Mouse (Mus musculus): ENCODE measurements at regions not wholly inside any gene's neighbourhood (a gene's known extent, or its start where the extent isn't known, plus 50 kb on each side); places are given as distances from the start of the nearest gene placed in this dataset.
"Not testable (repeated sequence)": the region's sequence is repeated elsewhere in the genome, so short reads cannot be mapped to it uniquely, and the experiment has no call there.

DNA sequence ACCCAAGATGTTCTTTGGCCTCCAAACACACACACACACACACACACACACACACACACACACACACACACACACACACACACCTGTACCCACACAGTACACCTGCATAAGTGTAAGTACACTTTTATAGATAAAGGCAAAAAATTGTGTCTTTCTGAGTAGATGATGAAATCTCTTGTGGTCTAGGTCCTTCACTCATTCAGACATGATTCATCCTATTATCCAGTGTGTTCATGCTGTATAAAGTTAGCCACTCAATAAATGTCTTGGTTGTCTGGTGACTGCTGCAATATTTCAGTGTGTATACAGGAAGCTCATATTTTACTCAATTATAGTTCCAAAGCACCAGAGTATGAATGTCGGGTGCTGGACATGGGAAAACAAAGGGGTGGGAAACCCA lies 131.5 kb upstream of the Gm21897 start:
- DNase-seq, result no peak

DNA sequence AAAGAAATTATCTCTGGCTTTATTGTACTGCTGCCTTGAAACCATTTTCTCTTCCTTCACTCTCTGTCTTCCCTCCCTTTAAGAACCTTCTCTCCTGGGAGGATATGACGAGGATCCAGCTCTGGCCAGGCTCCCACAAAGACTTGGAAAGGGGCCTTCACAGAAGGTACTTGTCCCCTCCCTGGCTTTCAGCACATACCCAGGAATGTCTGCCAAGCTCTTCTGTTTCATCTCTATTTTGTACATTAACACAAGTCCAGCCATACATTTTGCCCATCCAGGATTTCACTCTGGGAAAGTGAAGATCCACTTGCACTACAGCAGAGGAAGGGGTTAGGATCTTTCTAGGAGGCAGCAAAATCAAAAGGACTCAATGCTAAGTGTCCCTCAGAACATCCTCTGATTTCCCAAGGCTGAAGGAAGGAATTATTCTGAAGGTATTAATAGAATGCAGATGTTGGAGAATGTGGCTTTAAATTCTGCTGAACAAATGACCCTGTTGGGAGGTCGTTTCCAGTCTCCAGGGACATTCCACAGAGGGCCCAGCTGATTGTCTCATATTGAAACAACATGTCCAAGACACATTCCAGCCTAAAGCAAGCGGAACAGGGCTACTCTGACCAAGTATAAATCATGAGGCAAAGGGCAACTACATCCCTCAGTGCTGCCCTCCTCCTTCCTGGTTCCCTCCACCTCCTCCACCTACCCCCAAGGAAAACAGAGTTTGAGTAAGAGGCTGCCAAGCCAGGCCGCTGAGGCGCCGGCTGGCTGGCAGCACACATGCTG lies 122.1 kb upstream of the Gm21897 start:
- peak; percentile 83 for DNase-seq

DNA sequence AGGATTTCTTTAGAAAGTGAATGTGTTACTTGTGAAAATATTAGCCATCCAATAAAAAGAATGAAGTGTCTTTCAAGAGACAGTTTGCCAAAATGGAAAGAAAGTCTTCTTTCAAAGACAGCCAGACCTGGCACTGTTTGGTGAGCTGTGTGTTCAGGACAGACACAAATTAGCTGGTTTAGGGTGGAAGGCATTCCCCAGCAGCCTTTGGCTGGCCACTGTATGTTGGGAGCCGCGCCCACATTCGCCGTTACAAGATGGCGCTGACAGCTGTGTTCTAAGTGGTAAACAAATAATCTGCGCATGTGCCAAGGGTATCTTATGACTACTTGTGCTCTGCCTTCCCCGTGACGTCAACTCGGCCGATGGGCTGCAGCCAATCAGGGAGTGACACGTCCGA lies 121.3 kb upstream of the Gm21897 start:
- DNase-seq, result not testable (repeated sequence)

DNA sequence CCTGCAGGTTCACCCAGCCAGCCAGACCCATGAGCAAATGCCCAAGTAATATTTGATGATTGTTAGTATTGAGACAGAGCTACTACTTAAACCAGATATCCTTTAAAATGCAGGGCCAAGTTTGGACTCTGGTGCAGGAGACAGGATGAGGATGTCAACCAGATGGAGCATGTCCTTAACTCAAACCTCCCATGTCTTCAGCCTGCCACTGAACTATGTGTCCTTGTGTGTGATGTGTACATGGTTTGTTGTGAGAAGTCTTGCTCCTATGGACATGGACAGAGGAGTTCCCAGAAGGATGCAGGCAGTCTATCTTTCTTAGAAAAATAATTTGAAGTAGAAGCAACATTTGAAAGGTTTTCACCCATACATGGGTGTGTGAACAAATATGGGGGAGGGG lies 120.4 kb upstream of the Gm21897 start:
- DNase-seq, result peak; percentile 13

DNA sequence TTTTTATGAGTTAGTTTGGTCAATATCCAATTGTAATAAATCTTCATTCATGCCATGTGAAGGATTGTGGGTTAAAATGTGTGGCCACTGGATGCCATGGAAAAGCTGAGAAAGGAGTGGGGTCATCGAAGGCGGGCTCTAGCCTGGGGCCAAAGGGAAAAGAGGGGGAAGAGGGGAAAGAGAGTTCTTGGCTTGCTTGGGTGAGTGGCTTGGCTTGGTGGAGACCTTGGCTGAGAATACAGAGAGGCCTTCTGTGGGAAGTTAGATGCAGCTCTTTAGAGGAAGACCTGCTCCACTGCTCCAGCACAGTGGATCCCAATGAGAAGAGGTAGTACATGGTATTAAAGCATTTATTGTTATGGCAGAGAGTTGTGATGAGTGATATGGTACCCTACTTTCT lies 101.3 kb upstream of the Gm21897 start:
- no peak for DNase-seq

DNA sequence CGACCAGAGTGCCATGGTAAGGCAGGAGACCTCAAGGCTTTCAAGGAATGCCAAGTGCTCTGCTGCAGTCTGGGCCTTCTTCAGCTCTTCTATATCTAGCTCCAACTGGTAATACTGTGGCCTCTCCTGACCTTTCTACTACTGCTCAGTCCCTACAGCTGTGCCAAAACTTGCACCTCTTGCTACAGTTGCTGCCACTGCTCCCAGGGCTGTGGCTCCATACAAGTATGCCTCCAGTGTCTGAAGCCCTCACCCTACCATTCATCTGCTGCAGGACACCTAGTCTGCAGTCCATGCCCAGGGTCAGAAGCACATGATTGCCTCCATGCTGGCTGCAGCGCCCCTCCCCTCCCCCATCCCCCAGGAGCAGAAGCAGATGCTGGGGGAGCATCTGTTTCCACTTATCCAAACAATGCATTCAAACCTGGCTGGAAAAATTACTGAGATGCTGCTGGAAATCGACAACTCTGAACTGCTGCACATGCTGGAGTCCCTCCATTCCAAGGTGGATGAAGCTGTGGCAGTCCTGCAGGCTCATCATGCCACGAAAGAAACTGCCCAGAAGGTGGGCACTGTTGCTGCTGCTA lies 96.2 kb upstream of the Gm21897 start:
- DNase-seq, result no peak

DNA sequence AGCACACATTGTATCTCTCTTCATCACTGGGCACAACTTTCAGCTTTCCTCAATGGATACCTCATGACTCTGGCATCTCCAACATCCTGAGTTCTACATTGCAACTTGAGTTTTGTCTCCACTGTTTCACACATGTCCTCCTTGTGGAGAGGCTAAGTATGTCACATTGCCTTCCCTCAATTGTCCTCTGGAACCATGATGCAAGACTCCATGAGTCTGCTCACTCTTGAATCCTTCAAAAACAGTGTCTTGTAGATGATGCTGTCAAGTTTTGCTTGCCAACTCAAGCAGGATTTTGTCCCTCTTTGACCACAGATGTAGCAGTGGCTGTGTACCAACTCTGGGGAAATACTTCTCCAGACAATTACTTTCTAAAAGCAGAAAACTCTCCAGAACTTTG lies 79.4 kb upstream of the Gm21897 start:
- DNase-seq, result no peak

DNA sequence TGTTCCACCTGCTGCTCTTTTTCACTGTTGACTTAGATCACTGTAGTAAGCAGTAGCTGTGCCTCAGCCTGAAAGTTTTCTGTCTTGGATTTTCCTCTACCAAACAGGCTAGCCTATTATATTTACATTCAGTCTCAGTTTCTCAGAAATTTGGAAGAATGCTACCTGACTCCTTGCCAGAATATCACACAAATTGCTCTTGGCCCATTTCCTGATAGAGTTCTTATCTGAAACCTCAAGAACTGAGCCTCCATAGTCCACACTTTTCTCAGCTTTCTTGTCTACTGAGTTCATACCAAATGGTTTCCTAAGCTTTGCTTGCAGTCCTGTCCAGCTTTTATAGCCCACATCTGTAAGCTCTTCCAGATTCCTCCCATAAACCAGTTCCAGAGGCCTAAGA lies 78.8 kb upstream of the Gm21897 start:
- DNase-seq, result no peak

DNA sequence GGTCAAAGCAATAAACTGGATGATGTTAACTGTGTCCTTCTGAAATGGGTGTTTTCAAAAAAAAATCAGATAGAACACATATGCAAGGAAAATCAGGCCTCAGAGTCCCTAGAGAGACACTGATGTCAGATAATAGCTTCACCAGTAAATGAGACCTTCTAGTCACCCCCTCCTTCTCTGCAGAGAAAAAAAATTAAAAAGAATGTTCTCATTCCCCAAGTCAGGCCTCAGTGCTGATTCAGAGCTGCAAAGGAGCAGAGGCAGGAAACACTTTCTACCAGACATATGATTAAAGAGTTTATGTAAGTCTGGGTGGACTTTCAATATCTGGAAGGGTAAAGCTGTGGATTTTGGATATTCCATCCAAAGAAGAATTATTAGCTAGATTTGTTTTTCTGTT lies 67.1 kb upstream of the Gm21897 start:
- DNase-seq, result no peak

DNA sequence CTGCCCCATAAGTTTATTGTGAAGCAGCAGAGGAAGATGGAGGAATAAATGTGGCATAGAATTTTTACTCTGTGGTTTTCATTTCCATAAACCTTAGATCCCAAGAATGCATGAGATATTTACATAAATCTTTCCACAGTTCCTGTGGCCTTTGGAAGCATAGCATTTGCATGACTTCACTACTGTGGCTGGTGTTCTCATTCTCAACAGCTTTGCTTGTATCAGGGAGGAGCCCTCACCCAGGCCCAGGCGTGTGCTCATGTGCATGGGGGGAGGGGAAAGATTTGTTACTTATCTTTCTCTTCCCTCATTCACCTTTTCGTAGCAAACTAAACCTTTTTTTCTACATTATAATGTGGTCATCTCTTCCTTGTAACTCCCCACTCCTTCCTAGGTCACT lies 65.6 kb upstream of the Gm21897 start:
- DNase-seq, result no peak

DNA sequence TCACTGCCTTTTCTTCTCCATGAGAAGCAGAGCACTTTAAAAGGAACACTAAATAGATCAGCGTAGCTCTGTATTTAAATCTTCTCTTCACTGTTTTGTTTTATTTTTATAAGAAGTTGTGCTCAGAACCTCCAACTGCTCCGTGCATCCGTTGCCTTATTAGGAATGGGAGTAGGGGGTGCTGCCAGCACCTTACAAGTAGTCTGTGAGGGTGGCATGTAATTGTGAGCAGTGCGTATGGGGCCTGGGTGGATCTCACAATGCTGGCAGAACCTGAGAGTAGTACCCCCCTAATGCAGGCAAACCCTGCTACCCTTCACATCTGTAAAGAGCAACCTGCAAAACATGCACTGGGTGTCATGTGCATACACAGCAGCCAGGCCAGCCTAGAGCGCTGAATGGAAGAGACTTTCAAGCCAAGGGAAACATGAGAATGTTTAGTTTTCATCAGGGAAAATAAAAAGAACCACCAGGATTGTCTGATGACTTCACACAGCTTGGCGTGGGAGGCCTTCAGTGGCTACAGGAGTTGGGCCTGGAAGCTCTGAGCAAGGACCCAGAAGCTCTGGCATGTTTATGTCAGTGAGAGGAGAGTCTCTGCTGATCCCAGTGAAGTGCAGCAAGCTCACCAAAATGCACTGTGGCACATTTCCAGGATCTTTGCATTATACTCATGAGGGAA lies 64.5 kb upstream of the Gm21897 start:
- DNase-seq, result peak; percentile 17

DNA sequence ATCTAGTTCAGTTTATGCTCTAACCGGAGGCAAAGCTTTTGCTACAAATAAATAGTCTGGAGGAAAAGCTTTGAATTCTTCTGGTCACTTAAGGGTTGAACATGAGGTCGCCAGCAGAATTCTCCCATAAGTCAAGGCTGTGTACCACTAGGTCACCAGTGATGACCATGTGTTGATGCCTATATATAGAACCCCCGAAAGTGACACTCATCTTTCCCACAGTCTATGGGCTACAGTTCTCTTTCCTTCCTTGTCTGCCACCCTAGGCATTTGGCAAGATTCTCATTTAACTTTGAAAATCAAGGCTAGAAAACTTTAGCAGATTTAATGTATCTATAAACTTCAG lies 63.9 kb upstream of the Gm21897 start:
- DNase-seq, result no peak

DNA sequence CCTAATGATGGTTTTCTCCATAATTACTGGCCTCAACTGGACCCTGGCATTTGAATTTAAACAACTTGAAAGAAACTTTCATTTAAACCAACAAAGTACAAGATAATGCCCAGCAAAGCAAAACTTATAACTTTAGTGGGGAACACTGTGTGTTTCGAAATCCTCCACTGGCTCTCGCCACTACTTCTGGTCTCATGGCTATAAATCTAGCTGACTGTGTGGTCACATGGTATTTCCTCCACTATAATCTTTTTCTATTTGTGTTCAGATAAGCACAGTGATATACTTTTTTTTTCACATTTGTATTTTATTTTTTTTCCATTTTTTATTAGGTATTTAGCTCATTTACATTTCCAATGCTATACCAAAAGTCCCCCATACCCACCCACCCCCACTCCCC lies 62.6 kb upstream of the Gm21897 start:
- DNase-seq, result peak; percentile 21

DNA sequence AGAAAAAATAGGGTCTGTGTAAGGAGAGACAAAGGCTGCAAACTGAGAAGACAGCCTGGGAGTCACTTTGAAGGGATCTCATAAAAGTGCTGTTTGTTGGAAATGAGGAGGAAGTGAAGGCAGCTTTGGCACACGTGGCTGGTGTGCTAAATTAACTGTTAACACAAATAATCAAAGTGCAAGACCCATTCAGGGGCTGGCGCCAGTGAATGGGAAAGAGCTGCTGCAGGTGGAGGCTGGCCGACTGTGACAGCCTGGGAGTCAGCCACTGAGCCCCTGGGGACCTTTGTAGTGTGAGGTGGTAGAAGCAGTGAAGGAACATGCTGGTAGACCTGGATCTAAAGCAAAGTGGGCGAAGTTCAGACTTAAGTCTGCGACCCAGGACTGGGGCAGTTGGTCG lies 57.8 kb upstream of the Gm21897 start:
- peak; percentile 14 for DNase-seq

DNA sequence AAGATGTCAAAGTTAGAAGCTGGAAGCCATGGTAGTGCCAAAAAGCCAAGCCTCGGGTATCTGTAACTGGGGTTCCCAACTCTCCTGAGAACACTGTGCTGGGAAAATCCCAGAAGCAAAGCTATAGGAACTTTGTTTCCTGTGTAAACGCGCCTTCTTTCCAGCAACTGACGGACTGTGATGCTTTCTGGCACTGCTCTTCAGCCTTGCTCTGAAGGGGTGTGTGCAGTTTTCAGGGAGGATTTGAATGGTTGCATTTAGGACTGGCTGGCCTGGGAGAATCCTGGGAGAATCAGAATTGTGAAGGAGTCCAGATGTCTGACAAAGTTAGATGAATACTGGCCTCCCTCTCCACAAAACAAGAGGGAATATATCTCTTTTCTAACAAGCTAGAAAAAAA lies 57.2 kb upstream of the Gm21897 start:
- DNase-seq, result no peak

All from kidney, postnatal 14 days (tissue).